Mouse (Mus musculus): Measurements from ENCODE around the gene Serinc3. TPM values are rescaled to one million over a fixed set of nuclear protein-coding genes. Genes with fewer than 3 reads are reported as not detected.

The Serinc3 gene
- polyA plus RNA-seq, 1 experiment from 2014 or later, result 50.1 TPM

GRCm38 (mm10) chr2:163615906-163616651 lies 28.9 kb downstream of the Serinc3 start:
- WGBS, result 90% methylated on average over 4 of the region's 4 CpGs
- peaks cover 56% of the 10 kb centered on the region for H3K36me3 ChIP-seq (ENCODE audit: insufficient read depth, low read length)

GRCm38 (mm10) chr2:163615401-163615800 lies 29.5 kb downstream of the Serinc3 start:
- H3K9ac ChIP-seq (replicated peaks; ENCODE audit: low read length), result no peak overlapping the region
- H3K36me3 ChIP-seq (ENCODE audit: insufficient read depth, low read length), result peaks cover 54% of the 10 kb centered on the region
- no peak overlapping the region for H3K4me2 ChIP-seq (replicated peaks; ENCODE audit: low read depth, low read length)
- ATAC-seq (ENCODE audit: low FRiP score, low TSS enrichment), result no peak
- H3K4me1 ChIP-seq (ENCODE audit: insufficient read depth, low read length), result no peaks in the 10 kb centered on the region
- no peak overlapping the region for H3K4me3 ChIP-seq (ENCODE audit: low read length)
- H3K27ac ChIP-seq (ENCODE audit: low read length), result no peak overlapping the region
- WGBS, result 85% methylated on average over 9 of the region's 9 CpGs
- no peaks in the 10 kb centered on the region for H3K27me3 ChIP-seq (ENCODE audit: insufficient read depth, low read length)
- H3K9me3 ChIP-seq (ENCODE audit: low read length), result no peaks in the 10 kb centered on the region

More at GRCm38 (mm10) chr2:163615906-163616651, 28.9 kb downstream of the Serinc3 start:
- no peak for ATAC-seq (ENCODE audit: low FRiP score, low TSS enrichment)
- Histone ChIP-seq H3K4me2 (replicated peaks; ENCODE audit: low read depth, low read length) (no peak overlapping the region), H3K27ac (ENCODE audit: low read length) (no peak overlapping the region), H3K4me1 (ENCODE audit: insufficient read depth, low read length) (no peaks in the 10 kb centered on the region), H3K9me3 (ENCODE audit: low read length) (no peaks in the 10 kb centered on the region), H3K27me3 (ENCODE audit: insufficient read depth, low read length) (no peaks in the 10 kb centered on the region), H3K4me3 (ENCODE audit: low read length) (no peak overlapping the region), H3K9ac (replicated peaks; ENCODE audit: low read length) (no peak overlapping the region)

- H3K36me3 ChIP-seq (ENCODE audit: insufficient read depth, low read length), result peaks cover 44% of the 10 kb centered on the region
- WGBS, result 94% methylated on average over 4 of the region's 4 CpGs
- no peak for ATAC-seq (ENCODE audit: low FRiP score, low TSS enrichment)
Observed at GRCm38 (mm10) chr2:163613990-163614389, 30.9 kb downstream of the Serinc3 start.

GRCm38 (mm10) chr2:163613206-163613605 lies 31.7 kb downstream of the Serinc3 start:
- H3K36me3 ChIP-seq (ENCODE audit: insufficient read depth, low read length), result peaks cover 36% of the 10 kb centered on the region
- WGBS, result 93% methylated on average over 5 of the region's 5 CpGs

More at GRCm38 (mm10) chr2:163613990-163614389, 30.9 kb downstream of the Serinc3 start:
- no peak overlapping the region for H3K9ac ChIP-seq (replicated peaks; ENCODE audit: low read length)
- H3K27ac ChIP-seq (ENCODE audit: low read length), result no peak overlapping the region
- H3K4me3 ChIP-seq (ENCODE audit: low read length), result no peak overlapping the region
- no peaks in the 10 kb centered on the region for H3K4me1 ChIP-seq (ENCODE audit: insufficient read depth, low read length)
- H3K9me3 ChIP-seq (ENCODE audit: low read length), result no peaks in the 10 kb centered on the region
- no peaks in the 10 kb centered on the region for H3K27me3 ChIP-seq (ENCODE audit: insufficient read depth, low read length)
- H3K4me2 ChIP-seq (replicated peaks; ENCODE audit: low read depth, low read length), result no peak overlapping the region

GRCm38 (mm10) chr2:163611176-163611575 lies 33.8 kb downstream of the Serinc3 start:
- WGBS, result 79% methylated on average over 9 of the region's 9 CpGs

More at GRCm38 (mm10) chr2:163613206-163613605, 31.7 kb downstream of the Serinc3 start:
- Histone ChIP-seq H3K27me3 (ENCODE audit: insufficient read depth, low read length) (no peaks in the 10 kb centered on the region), H3K4me2 (replicated peaks; ENCODE audit: low read depth, low read length) (no peak overlapping the region), H3K9ac (replicated peaks; ENCODE audit: low read length) (no peak overlapping the region), H3K9me3 (ENCODE audit: low read length) (no peaks in the 10 kb centered on the region), H3K4me3 (ENCODE audit: low read length) (no peak overlapping the region), H3K4me1 (ENCODE audit: insufficient read depth, low read length) (no peaks in the 10 kb centered on the region), H3K27ac (ENCODE audit: low read length) (no peak overlapping the region)
- ATAC-seq (ENCODE audit: low FRiP score, low TSS enrichment), result no peak

GRCm38 (mm10) chr2:163609281-163609975 lies 35.5 kb downstream of the Serinc3 start:
- Histone ChIP-seq H3K9me3 (ENCODE audit: low read length) (no peaks in the 10 kb centered on the region), H3K4me3 (ENCODE audit: low read length) (no peak overlapping the region), H3K27ac (ENCODE audit: low read length) (no peak overlapping the region), H3K4me1 (ENCODE audit: insufficient read depth, low read length) (no peaks in the 10 kb centered on the region), H3K36me3 (ENCODE audit: insufficient read depth, low read length) (peaks cover 14% of the 10 kb centered on the region), H3K4me2 (replicated peaks; ENCODE audit: low read depth, low read length) (no peak overlapping the region), H3K9ac (replicated peaks; ENCODE audit: low read length) (no peak overlapping the region), H3K27me3 (ENCODE audit: insufficient read depth, low read length) (no peaks in the 10 kb centered on the region)
- no peak for ATAC-seq (ENCODE audit: low FRiP score, low TSS enrichment)
- WGBS, result 86% methylated on average over 12 of the region's 12 CpGs

More at GRCm38 (mm10) chr2:163611176-163611575, 33.8 kb downstream of the Serinc3 start:
- Histone ChIP-seq H3K4me3 (ENCODE audit: low read length) (no peak overlapping the region), H3K27ac (ENCODE audit: low read length) (no peak overlapping the region), H3K9me3 (ENCODE audit: low read length) (no peaks in the 10 kb centered on the region), H3K36me3 (ENCODE audit: insufficient read depth, low read length) (peaks cover 31% of the 10 kb centered on the region), H3K4me1 (ENCODE audit: insufficient read depth, low read length) (no peaks in the 10 kb centered on the region), H3K27me3 (ENCODE audit: insufficient read depth, low read length) (no peaks in the 10 kb centered on the region), H3K4me2 (replicated peaks; ENCODE audit: low read depth, low read length) (no peak overlapping the region), H3K9ac (replicated peaks; ENCODE audit: low read length) (no peak overlapping the region)
- no peak for ATAC-seq (ENCODE audit: low FRiP score, low TSS enrichment)

- no peak overlapping the region for H3K4me2 ChIP-seq (replicated peaks; ENCODE audit: low read depth, low read length)
- ATAC-seq (ENCODE audit: low FRiP score, low TSS enrichment), result no peak
- no peaks in the 10 kb centered on the region for H3K27me3 ChIP-seq (ENCODE audit: insufficient read depth, low read length)
- no peaks in the 10 kb centered on the region for H3K9me3 ChIP-seq (ENCODE audit: low read length)
- 89% methylated on average over 7 of the region's 7 CpGs for WGBS
- peaks cover 5% of the 10 kb centered on the region; the same call in 1 of the 2 replicates for H3K36me3 ChIP-seq (ENCODE audit: insufficient read depth, low read length)
- no peak overlapping the region for H3K9ac ChIP-seq (replicated peaks; ENCODE audit: low read length)
- H3K4me1 ChIP-seq (ENCODE audit: insufficient read depth, low read length), result peaks cover 2% of the 10 kb centered on the region; the same call in 1 of the 2 replicates
- H3K27ac ChIP-seq (ENCODE audit: low read length), result no peak overlapping the region
- H3K4me3 ChIP-seq (ENCODE audit: low read length), result no peak overlapping the region
Observed at GRCm38 (mm10) chr2:163608008-163608407, 36.9 kb downstream of the Serinc3 start.

- Histone ChIP-seq H3K9ac (replicated peaks; ENCODE audit: low read length) (no peak overlapping the region), H3K27me3 (ENCODE audit: insufficient read depth, low read length) (no peaks in the 10 kb centered on the region), H3K4me3 (ENCODE audit: low read length) (no peak overlapping the region), H3K9me3 (ENCODE audit: low read length) (no peaks in the 10 kb centered on the region), H3K4me2 (replicated peaks; ENCODE audit: low read depth, low read length) (no peak overlapping the region), H3K4me1 (ENCODE audit: insufficient read depth, low read length) (peaks cover 9% of the 10 kb centered on the region; the same call in 1 of the 2 replicates), H3K36me3 (ENCODE audit: insufficient read depth, low read length) (peaks cover 5% of the 10 kb centered on the region; the same call in 1 of the 2 replicates), H3K27ac (ENCODE audit: low read length) (no peak overlapping the region)
- WGBS, result 88% methylated on average over 7 of the region's 7 CpGs
- no peak for ATAC-seq (ENCODE audit: low FRiP score, low TSS enrichment)
Observed at GRCm38 (mm10) chr2:163606161-163606560, 38.8 kb downstream of the Serinc3 start.

- H3K4me2 ChIP-seq (replicated peaks; ENCODE audit: low read depth, low read length), result peak within 1 kb of the TSS; percentile 94
- H3K4me3 ChIP-seq (ENCODE audit: low read length), result peak within 1 kb of the TSS; percentile 73
- no peaks in the 10 kb centered on the region for H3K9me3 ChIP-seq (ENCODE audit: low read length)
- peak within 1 kb of the TSS; percentile 93 for H3K9ac ChIP-seq (replicated peaks; ENCODE audit: low read length)
- peaks cover 9% of the 10 kb centered on the region; the same call in 1 of the 2 replicates for H3K4me1 ChIP-seq (ENCODE audit: insufficient read depth, low read length)
- peak; percentile 93 for ATAC-seq (ENCODE audit: low FRiP score, low TSS enrichment)
- WGBS, result under 1% methylated on average over 54 of the region's 57 CpGs
- H3K27me3 ChIP-seq (ENCODE audit: insufficient read depth, low read length), result no peaks in the 10 kb centered on the region
- H3K36me3 ChIP-seq (ENCODE audit: insufficient read depth, low read length), result no peaks in the 10 kb centered on the region
- H3K27ac ChIP-seq (ENCODE audit: low read length), result peak within 1 kb of the TSS; percentile 87
Observed at GRCm38 (mm10) chr2:163602101-163602971, 42.6 kb downstream of the Serinc3 start, which contains the start of gene Ttpal. Gene Ttpal, plus strand, starts transcription at chr2:163602314.
